Mouse (Mus musculus): ENCODE measurements at regions not wholly inside any gene's neighbourhood (a gene's known extent, or its start where the extent isn't known, plus 50 kb on each side); places are given as distances from the start of the nearest gene placed in this dataset.

- peak in 1 of 2 experiments; percentile 4 for DNase-seq (ENCODE audit: low spot score in 2 of 2)
Measured at GRCm38 (mm10) chr11:32911791-32912190, 87.4 kb upstream of the Smim23 start.

GRCm38 (mm10) chr11:32908723-32909411, 84.5 kb upstream of the Smim23 start:
- no peak for DNase-seq (ENCODE audit: low spot score in 2 of 2)

- peak in 1 of 2 experiments; percentile 1 for DNase-seq (ENCODE audit: low spot score in 2 of 2)
Measured at GRCm38 (mm10) chr11:32907520-32908233, 83.3 kb upstream of the Smim23 start.

DNA sequence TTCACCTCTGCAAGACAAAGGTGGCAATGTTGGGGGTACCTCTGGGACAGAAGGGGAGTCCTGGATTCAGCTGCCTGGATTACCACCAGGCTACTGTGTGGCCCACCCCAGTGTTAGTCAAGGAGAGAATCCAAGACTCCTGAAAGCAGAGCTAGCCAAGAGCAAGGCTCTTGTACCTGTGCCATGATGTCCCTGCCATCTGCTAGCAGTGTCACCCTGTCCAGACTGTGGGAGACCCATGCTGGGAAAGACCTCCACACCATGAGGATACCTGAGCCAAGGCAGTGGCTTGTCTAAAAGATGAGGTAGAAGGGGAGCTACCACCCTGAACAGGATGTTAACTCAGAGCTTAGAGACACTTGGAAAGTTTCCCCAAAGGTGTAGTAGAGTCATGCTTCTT, 79.6 kb upstream of the Smim23 start:
- DNase-seq (ENCODE audit: low spot score in 2 of 2) = no peak

GRCm38 (mm10) chr11:32903389-32903788, 79.0 kb upstream of the Smim23 start:
- no peak for DNase-seq (ENCODE audit: low spot score in 2 of 2)

GRCm38 (mm10) chr11:32902923-32903322, 78.5 kb upstream of the Smim23 start:
- no peak for DNase-seq (ENCODE audit: low spot score in 2 of 2)

DNA sequence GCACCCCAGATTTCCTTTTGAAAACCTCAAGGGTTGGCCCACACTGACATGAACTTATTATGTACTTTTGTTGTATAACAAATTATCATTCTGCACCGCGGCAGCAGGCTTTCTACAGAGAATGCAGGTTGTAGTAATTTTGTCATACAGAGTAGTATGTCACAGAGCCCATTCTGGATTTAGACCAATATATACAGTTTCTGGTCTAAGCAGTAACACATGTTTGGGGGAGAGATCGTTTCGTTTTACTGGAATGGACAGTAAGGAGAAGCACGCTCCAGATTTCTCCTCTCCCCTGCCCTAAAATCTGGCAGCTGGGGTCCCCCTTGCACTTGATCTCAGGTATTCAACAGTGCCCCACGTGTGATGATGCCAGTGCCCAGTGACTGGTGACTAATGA, 76.0 kb upstream of the Smim23 start:
- DNase-seq (ENCODE audit: low spot score in 2 of 2) = no peak

DNA sequence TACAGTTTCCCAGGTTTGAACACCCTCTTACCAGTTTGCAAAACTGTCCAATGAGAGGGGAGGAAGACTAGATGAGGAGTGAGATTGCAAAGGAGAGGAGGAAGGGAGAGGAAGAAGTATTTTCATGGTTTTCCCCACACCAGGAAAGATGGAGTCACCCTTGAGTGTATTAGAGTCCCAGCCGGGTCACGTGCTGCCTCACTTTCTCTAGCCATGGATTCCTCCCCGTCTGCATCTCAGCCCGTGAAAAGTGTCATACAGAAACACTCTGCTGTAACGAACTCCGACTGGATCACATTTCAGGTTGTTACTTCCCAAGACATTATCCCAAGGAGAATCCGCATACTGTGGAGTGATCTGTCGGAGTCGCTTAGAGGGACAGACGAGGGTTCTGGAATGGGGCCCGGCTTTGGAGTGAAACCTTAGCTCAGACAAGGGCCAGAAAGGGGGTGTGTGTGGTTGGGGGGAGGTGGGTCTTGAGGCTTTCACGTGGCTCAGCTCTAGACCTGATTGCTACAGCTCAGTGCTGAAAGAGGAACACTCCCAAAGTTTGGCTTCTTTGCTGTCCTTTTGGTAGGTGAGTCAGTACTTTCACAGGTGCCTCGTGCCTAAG, 75.3 kb upstream of the Smim23 start:
- no peak for DNase-seq (ENCODE audit: low spot score in 2 of 2)

- DNase-seq (ENCODE audit: low spot score in 2 of 2) = no peak
Measured at GRCm38 (mm10) chr11:32895400-32895799, 71.0 kb upstream of the Smim23 start.

DNA sequence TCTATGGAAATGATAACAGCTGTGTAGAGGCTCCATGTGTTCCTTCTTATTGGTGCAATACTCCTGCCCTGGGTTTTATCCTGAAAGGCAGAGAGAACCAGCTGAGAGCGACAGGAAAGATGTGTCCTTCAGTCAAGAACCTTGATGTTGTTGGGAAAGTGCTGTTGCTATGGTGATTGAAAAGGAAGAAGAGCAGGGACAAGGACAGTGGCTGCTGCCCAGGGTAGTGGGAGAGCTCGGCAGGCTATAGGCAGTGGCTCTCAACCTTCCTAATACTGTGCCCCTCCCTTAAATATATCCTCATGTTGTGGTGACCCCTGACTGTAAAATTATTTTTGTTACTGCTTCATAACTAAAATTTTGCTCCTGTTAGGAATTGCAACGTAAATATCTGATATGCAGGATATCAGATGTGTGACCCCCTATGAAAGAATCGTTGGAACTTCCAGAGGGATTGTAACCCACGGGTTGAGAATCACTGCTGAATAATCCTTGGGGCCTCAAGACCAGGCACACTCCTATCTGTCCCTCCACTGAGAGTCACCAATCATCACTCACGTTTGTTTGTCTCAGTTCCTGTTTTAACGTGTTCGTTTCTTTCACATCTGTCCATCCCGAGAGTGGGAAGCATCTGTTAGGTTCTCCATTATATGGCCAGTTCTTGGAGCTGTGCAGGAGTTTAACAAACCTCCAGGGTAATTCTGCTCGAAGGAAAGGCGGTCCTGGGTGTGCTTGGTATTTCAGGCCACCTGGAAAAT, 68.9 kb upstream of the Smim23 start:
- no peak for DNase-seq (ENCODE audit: low spot score in 2 of 2)

- no peak for DNase-seq (ENCODE audit: low spot score in 2 of 2)
Measured at GRCm38 (mm10) chr11:32892496-32892895, 68.1 kb upstream of the Smim23 start.

- no peak for DNase-seq (ENCODE audit: low spot score in 2 of 2)
Measured at GRCm38 (mm10) chr11:32889248-32889647, 64.8 kb upstream of the Smim23 start.

DNA sequence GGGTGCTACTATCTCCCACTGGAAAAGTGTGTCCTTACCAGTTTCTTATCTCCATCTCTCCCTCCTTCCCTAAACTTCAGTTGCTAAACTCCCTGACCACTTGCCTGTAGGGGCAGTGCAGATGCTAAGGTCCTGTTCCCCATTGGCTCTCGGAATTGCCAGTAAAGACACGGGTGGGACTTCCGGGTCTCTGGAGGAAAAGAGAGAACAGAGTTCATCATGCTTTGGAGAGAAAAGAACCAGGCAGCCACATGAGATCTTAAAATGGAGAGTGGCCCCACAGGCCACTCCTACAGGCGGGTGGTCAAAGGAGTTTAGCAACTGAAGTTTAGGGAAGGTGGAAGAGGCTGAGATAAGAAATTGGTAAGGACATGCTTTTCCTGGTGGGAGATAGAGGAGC, 60.3 kb upstream of the Smim23 start:
- no peak for DNase-seq (ENCODE audit: low spot score in 2 of 2)

DNA sequence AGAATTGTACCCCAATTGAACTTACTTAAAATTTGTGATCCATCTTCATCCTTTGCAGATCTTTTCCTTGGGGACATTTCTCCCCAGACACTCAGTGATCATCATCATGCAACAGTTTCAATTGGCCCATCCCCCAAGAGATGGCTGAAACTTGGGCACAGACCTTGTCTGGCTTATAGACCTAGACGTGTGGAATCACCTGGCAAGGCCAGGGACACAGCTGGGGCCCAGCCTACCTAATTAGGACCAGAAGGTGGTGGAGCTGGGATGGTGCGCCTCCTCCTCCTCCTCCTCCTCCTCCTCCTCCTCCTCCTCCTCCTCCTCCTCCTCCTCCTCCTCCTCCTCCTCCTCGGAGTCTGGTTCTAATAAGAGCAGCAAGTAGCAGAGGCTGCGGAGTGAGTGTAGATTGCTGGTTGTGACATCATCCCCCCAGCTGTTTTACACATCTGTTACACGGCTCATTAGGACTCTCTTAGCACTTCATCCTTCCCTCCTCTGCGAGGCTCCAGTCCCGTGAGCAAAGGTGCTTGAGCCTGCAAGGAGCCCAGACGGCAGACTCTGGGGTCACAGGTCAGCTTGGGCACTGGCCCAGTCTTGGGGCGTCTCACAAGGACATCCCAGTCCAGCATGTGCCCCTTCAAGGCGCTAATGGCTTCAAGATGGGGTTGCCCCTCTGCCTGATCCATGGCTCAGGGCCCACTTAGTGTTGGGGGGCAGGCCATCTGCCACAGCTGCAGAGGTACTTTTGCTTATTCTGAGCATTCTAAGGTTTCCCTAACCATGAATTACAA, 58.9 kb upstream of the Smim23 start:
- DNase-seq (ENCODE audit: low spot score in 2 of 2) = no peak

GRCm38 (mm10) chr11:32878967-32879366, 54.6 kb upstream of the Smim23 start:
- DNase-seq (ENCODE audit: low spot score in 2 of 2) = no peak

All from spleen, postnatal 36 days (tissue).